Comparison of ENCODE assay signal across 27 mouse cellular contexts in the genomic region with DNA sequence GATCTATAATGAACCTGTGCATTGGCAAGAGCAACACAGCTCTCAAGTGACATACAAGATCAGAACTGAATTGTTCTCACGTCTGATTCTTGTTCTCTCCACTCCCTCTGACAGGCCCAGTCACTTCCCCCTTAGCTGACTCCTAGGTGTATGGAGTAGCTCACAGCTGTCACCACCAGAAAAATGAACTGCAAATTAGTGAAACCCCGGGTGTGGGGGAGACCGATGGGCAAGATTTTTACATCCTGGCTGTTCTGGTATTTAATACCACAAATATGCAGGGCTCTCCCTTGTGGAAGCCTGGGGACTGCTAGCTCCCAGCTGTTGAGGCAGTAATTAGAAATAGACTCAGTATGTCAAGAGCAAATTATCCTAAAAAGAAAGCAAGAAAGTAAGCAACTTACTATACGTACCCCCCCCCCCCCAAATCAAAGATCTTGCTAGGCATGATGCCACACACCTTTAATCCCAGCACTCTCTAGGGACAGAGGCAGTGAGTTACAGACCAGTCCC. TPM values are rescaled to one million over a fixed set of nuclear protein-coding genes. Genes with fewer than 3 reads are reported as not detected.
DNase-seq lines count a peak whose midpoint lies in the region; ATAC-seq and TF ChIP-seq lines count a peak whose summit lies in the region.
"Had no signal": no experiment of that assay in that cellular context is flagged by ENCODE, and none has a peak within 500 bp of the region (broad histone marks: within the 10 kb centered on the region; RNA-seq: fewer than 3 reads in every experiment).

No protein-coding gene starts in this region.

- ATAC-seq in embryonic facial prominence, embryonic 14.5 days (ENCODE audit: low read depth), result no peak
- no peak for ATAC-seq in kidney, embryonic 15.5 days (replicated peaks; ENCODE audit: low FRiP score)
- ATAC-seq in hindbrain, postnatal 0 days, result no peak
- ATAC-seq: CD4-positive, CD25-positive, alpha-beta regulatory T cell, adult 4 months; forebrain, embryonic 16.5 days; intestine, embryonic 15.5 days had no signal

- no peak overlapping the region for H3K4me2 ChIP-seq in embryonic facial prominence, embryonic 14.5 days (ENCODE audit: low read depth, low read length)
- no peak overlapping the region for H3K4me2 ChIP-seq in kidney, embryonic 15.5 days
- H3K4me2 ChIP-seq in CH12.LX (ENCODE audit: insufficient read depth, low read depth, poor library complexity, severe bottlenecking), result no peak overlapping the region
- H3K4me2 ChIP-seq in hindbrain, postnatal 0 days (ENCODE audit: low read depth, low read length), result no peak overlapping the region
- H3K4me2 ChIP-seq: embryonic facial prominence, embryonic 12.5 days; forebrain, embryonic 12.5 days; heart, embryonic 13.5 days; hindbrain, embryonic 14.5 days; intestine, embryonic 15.5 days had no signal

- no peak overlapping the region for H3K9ac ChIP-seq in embryonic facial prominence, embryonic 14.5 days (ENCODE audit: low read depth, low read length)
- no peak overlapping the region for H3K9ac ChIP-seq in kidney, embryonic 15.5 days
- no peak overlapping the region for H3K9ac ChIP-seq in CH12.LX (ENCODE audit: insufficient read depth, low read depth)
- H3K9ac ChIP-seq in hindbrain, postnatal 0 days (replicated peaks; ENCODE audit: low read length), result no peak overlapping the region
- H3K9ac ChIP-seq: embryonic facial prominence, embryonic 12.5 days; forebrain, embryonic 12.5 days; heart, embryonic 13.5 days; hindbrain, embryonic 14.5 days; intestine, embryonic 15.5 days had no signal

- TF ChIP-seq EP300 in CH12.LX (IDR thresholded peaks at IDR 0.05; ENCODE audit: low read length), result no peak

- 56% methylated on average over 4 of the region's 4 CpGs for WGBS in embryonic facial prominence, embryonic 14.5 days
- WGBS in embryonic facial prominence, embryonic 10.5 days, result 84% methylated on average over 4 of the region's 4 CpGs
- 71% methylated on average over 4 of the region's 4 CpGs for WGBS in kidney, embryonic 15.5 days
- 73% methylated on average over 4 of the region's 4 CpGs for WGBS in hindbrain, postnatal 0 days

- no peak overlapping the region for H3K27ac ChIP-seq in embryonic facial prominence, embryonic 14.5 days (replicated peaks; ENCODE audit: low read depth, low read length)
- H3K27ac ChIP-seq in embryonic facial prominence, embryonic 10.5 days (replicated peaks), result no peak overlapping the region
- no peak overlapping the region for H3K27ac ChIP-seq in kidney, embryonic 15.5 days
- H3K27ac ChIP-seq in CH12.LX (ENCODE audit: insufficient read depth, low read depth), result no peak overlapping the region
- H3K27ac ChIP-seq in hindbrain, postnatal 0 days, result no peak overlapping the region
- no peak overlapping the region for H3K27ac ChIP-seq in layer of hippocampus, adult 2 months
- H3K27ac ChIP-seq: embryonic facial prominence, embryonic 12.5 days; forebrain, embryonic 12.5 days; gastrocnemius, adult 2 months; heart, embryonic 13.5 days; hindbrain, embryonic 14.5 days; intestine, embryonic 15.5 days had no signal

- H3K4me1 ChIP-seq in embryonic facial prominence, embryonic 14.5 days (ENCODE audit: control insufficient read depth, insufficient read depth, low read length), result no peaks in the 10 kb centered on the region
- no peaks in the 10 kb centered on the region for H3K4me1 ChIP-seq in embryonic facial prominence, embryonic 10.5 days
- H3K4me1 ChIP-seq in kidney, embryonic 15.5 days, result no peaks in the 10 kb centered on the region
- peaks cover 0 to 8% of the 10 kb centered on the region in 2 experiments; a peak in 2 of 4 replicates for H3K4me1 ChIP-seq in CH12.LX (ENCODE audit: control insufficient read depth in 1 of 2, insufficient read depth in 2 of 2)
- H3K4me1 ChIP-seq in hindbrain, postnatal 0 days (ENCODE audit: insufficient read depth, low read length), result no peaks in the 10 kb centered on the region
- H3K4me1 ChIP-seq: embryonic facial prominence, embryonic 12.5 days; forebrain, embryonic 12.5 days; intestine, embryonic 15.5 days had no signal

- H3K4me3 ChIP-seq in embryonic facial prominence, embryonic 14.5 days (ENCODE audit: low read depth, low read length), result no peak overlapping the region
- no peak overlapping the region for H3K4me3 ChIP-seq in embryonic facial prominence, embryonic 10.5 days
- no peak overlapping the region for H3K4me3 ChIP-seq in kidney, embryonic 15.5 days (replicated peaks)
- H3K4me3 ChIP-seq in CH12.LX (replicated peaks in 1 of 3; ENCODE audit: low read depth in 2 of 3, low read length in 2 of 3, poor library complexity in 1 of 3), result no peak overlapping the region
- no peak overlapping the region for H3K4me3 ChIP-seq in hindbrain, postnatal 0 days (ENCODE audit: low read length)
- H3K4me3 ChIP-seq in layer of hippocampus, adult 2 months, result no peak overlapping the region
- H3K4me3 ChIP-seq: embryonic facial prominence, embryonic 12.5 days; erythroblast, embryonic 14.5 days; forebrain, embryonic 12.5 days; gastrocnemius, adult 2 months; heart, embryonic 13.5 days; intestine, embryonic 15.5 days had no signal

- no peaks in the 10 kb centered on the region for H3K9me3 ChIP-seq in embryonic facial prominence, embryonic 14.5 days (ENCODE audit: control insufficient read depth, low read length)
- H3K9me3 ChIP-seq in embryonic facial prominence, embryonic 10.5 days, result no peaks in the 10 kb centered on the region
- H3K9me3 ChIP-seq in kidney, embryonic 15.5 days (replicated peaks), result no peaks in the 10 kb centered on the region
- no peaks in the 10 kb centered on the region for H3K9me3 ChIP-seq in CH12.LX (replicated peaks; ENCODE audit: low read length)
- H3K9me3 ChIP-seq in hindbrain, postnatal 0 days (ENCODE audit: low read length), result no peaks in the 10 kb centered on the region
- H3K9me3 ChIP-seq: embryonic facial prominence, embryonic 12.5 days; forebrain, embryonic 12.5 days; heart, embryonic 13.5 days; intestine, embryonic 15.5 days had no signal

- dilution Hi-C loops in CH12.LX (cut with MboI; ENCODE audit: extremely low pct_ligation_motif_present, extremely low pct_unique_long_range_greater_than_20kb, low sequenced_read_pairs), result no loop called here

- H3K36me3 ChIP-seq in embryonic facial prominence, embryonic 14.5 days (ENCODE audit: control insufficient read depth, insufficient read depth, low read length), result 0 out of 2 replicates have a peak, but pooled peaks cover 6% of the 10 kb centered on the region
- H3K36me3 ChIP-seq in embryonic facial prominence, embryonic 10.5 days (replicated peaks), result peaks cover 40% of the 10 kb centered on the region
- 0 out of 2 replicates have a peak, but pooled peaks cover 7% of the 10 kb centered on the region for H3K36me3 ChIP-seq in kidney, embryonic 15.5 days
- peaks cover 0 to 24% of the 10 kb centered on the region in 2 experiments for H3K36me3 ChIP-seq in CH12.LX (replicated peaks in 1 of 2; ENCODE audit: control insufficient read depth in 1 of 2, insufficient read depth in 1 of 2, low read length in 1 of 2)
- no peaks in the 10 kb centered on the region for H3K36me3 ChIP-seq in hindbrain, postnatal 0 days (ENCODE audit: insufficient read depth, low read length)
- H3K36me3 ChIP-seq: intestine, embryonic 15.5 days had no signal

- in situ Hi-C loops in CH12.LX (cut with MboI; ENCODE audit: low pct_ligation_motif_present, low pct_unique_long_range_greater_than_20kb, low sequenced_read_pairs), result no loop called here

- no peak for TF ChIP-seq RAD21 in CH12.LX (IDR thresholded peaks at IDR 0.05; ENCODE audit: low read depth, low read length)

- no peak for TF ChIP-seq POLR2A in CH12.LX (IDR thresholded peaks at IDR 0.05; ENCODE audit: low read depth, low read length)

- DNase-seq in embryonic facial prominence, embryonic 14.5 days (ENCODE audit: low spot score), result peak; percentile 36
- DNase-seq in embryonic facial prominence, embryonic 10.5 days (ENCODE audit: low spot score), result no peak
- DNase-seq in kidney, postnatal 4 days, result peak; percentile 6 to 16
- peak; percentile 18 for DNase-seq in CH12.LX (ENCODE audit: extremely low read depth)
- peak; percentile 4 for DNase-seq in forelimb bud, embryonic 11.5 days (ENCODE audit: low read depth, low spot score)
- no peak for DNase-seq in hindbrain, postnatal 0 days (ENCODE audit: low spot score)
- no peak for DNase-seq in layer of hippocampus, adult 2 months (ENCODE audit: low spot score in 2 of 2)
- DNase-seq: adrenal gland, adult 8-10 months; adrenal gland, postnatal 25 days; cerebellum, adult 18-20 months; cerebellum, adult 9-10 months; cerebellum, postnatal 14 days; gastrocnemius, adult 2 months; gastrocnemius, postnatal 14 days; heart, adult 11 months; heart, postnatal 14 days; heart, postnatal 4 days; kidney, adult 18-20 months had no signal

- no peak for TF ChIP-seq CTCF in CH12.LX (conservative IDR thresholded peaks at IDR 0.05 in 1 of 2, IDR thresholded peaks at IDR 0.05 in 1 of 2; ENCODE audit: low read depth in 2 of 2, low read length in 2 of 2)
- no peak for TF ChIP-seq CTCF in hindbrain, postnatal 0 days (IDR thresholded peaks at IDR 0.05; ENCODE audit: low read depth)
- no peak for TF ChIP-seq CTCF in layer of hippocampus, adult 2 months (conservative IDR thresholded peaks at IDR 0.05)

- H3K79me2 ChIP-seq in CH12.LX (replicated peaks; ENCODE audit: control insufficient read depth, extremely low read depth, insufficient read depth, poor library complexity, severe bottlenecking), result no peaks in the 10 kb centered on the region

- no peaks in the 10 kb centered on the region for H3K27me3 ChIP-seq in embryonic facial prominence, embryonic 14.5 days (replicated peaks; ENCODE audit: control insufficient read depth, insufficient read depth, low read length)
- no peaks in the 10 kb centered on the region for H3K27me3 ChIP-seq in embryonic facial prominence, embryonic 10.5 days (replicated peaks; ENCODE audit: low read depth, poor library complexity, severe bottlenecking)
- no peaks in the 10 kb centered on the region for H3K27me3 ChIP-seq in kidney, embryonic 15.5 days
- H3K27me3 ChIP-seq in CH12.LX (replicated peaks), result no peaks in the 10 kb centered on the region
- no peaks in the 10 kb centered on the region for H3K27me3 ChIP-seq in hindbrain, postnatal 0 days (ENCODE audit: insufficient read depth, low read length)
- H3K27me3 ChIP-seq: embryonic facial prominence, embryonic 12.5 days; forebrain, embryonic 12.5 days; heart, embryonic 13.5 days; intestine, embryonic 15.5 days had no signal

RNA-seq across cellular contexts. Expression of a gene that starts 21.8 kb away (rescaled TPM):
- polyA plus RNA-seq in embryonic facial prominence, embryonic 14.5 days (2014; fragmentation: Nextera tagmentation; extraction: Ambion mirVana), result 5.7 and 6.3 TPM in 2 replicates
- polyA plus RNA-seq in embryonic facial prominence, embryonic 10.5 days (2016; fragmentation: Nextera tagmentation; extraction: Ambion mirVana), result 13.7 and 15.1 TPM in 2 replicates
- polyA plus RNA-seq in kidney, embryonic 15.5 days (2015; fragmentation: Nextera tagmentation; extraction: Ambion mirVana), result 7.9 and 8.7 TPM in 2 replicates
- total RNA-seq in CH12.LX (2012; rRNA removed) (8.6 and 9.1 TPM in 2 replicates), CH12.LX (2014; rRNA removed) (5.5 and 6.4 TPM in 2 replicates)
- polyA plus RNA-seq in CH12.LX (2012; ENCODE audit: insufficient read length, low read depth), result 7.9 and 8.4 TPM in 2 replicates
- 4.2 and 4.8 TPM in 2 replicates for total RNA-seq in hindbrain, postnatal 0 days (2014; rRNA removed)
- polyA plus RNA-seq in hindbrain, postnatal 0 days (2015; fragmentation: Nextera tagmentation; extraction: Ambion mirVana), result 2.3 and 2.7 TPM in 2 replicates
- total RNA-seq in layer of hippocampus, adult 2 months (2021), result 1 to 10 TPM; 1.2 to 1.3 TPM

RNA-seq across cellular contexts. Expression of a gene that starts 22.1 kb away (rescaled TPM):
- 49.0 and 50.7 TPM in 2 replicates for polyA plus RNA-seq in embryonic facial prominence, embryonic 14.5 days (2014; fragmentation: Nextera tagmentation; extraction: Ambion mirVana)
- 55.4 and 61.4 TPM in 2 replicates for polyA plus RNA-seq in embryonic facial prominence, embryonic 10.5 days (2016; fragmentation: Nextera tagmentation; extraction: Ambion mirVana)
- 56.0 and 56.8 TPM in 2 replicates for polyA plus RNA-seq in kidney, embryonic 15.5 days (2015; fragmentation: Nextera tagmentation; extraction: Ambion mirVana)
- total RNA-seq in CH12.LX (2012; rRNA removed) (26.5 and 27.9 TPM in 2 replicates), CH12.LX (2014; rRNA removed) (40.2 and 47.1 TPM in 2 replicates)
- polyA plus RNA-seq in CH12.LX (2012; ENCODE audit: insufficient read length, low read depth), result 21.7 and 23.2 TPM in 2 replicates
- total RNA-seq in hindbrain, postnatal 0 days (2014; rRNA removed), result 29.2 and 40.7 TPM in 2 replicates
- polyA plus RNA-seq in hindbrain, postnatal 0 days (2015; fragmentation: Nextera tagmentation; extraction: Ambion mirVana), result 68.6 and 71.6 TPM in 2 replicates
- 10 to 100 TPM; 29.3 to 30.4 TPM for total RNA-seq in layer of hippocampus, adult 2 months (2021)

Comparison
In these comparisons a context has a peak if more than half of its experiments do, and no peak if none do; other contexts are left out.
1. DNase-seq: peak in embryonic facial prominence, embryonic 14.5 days (single experiment), kidney, postnatal 4 days (2 of 2), CH12.LX (single experiment) and forelimb bud, embryonic 11.5 days (single experiment); none in embryonic facial prominence, embryonic 10.5 days (single experiment), hindbrain, postnatal 0 days (single experiment) and layer of hippocampus, adult 2 months (0 of 2).